Mouse (Mus musculus) 416B (cell line): Measurements from ENCODE around the gene Sumf1.

Experiments used
- DNase-seq: peaks from one replicate; pipeline ENCODE4 v3.0.0; 2011; ENCODE audit warnings: low read depth

The Sumf1 gene

GRCm38 (mm10) chr6:108184847-108185684 is at the start of gene Sumf1:
TSS of gene Sumf1 (minus strand) at chr6:108185582.
- DNase-seq = peak; percentile 91

DNA sequence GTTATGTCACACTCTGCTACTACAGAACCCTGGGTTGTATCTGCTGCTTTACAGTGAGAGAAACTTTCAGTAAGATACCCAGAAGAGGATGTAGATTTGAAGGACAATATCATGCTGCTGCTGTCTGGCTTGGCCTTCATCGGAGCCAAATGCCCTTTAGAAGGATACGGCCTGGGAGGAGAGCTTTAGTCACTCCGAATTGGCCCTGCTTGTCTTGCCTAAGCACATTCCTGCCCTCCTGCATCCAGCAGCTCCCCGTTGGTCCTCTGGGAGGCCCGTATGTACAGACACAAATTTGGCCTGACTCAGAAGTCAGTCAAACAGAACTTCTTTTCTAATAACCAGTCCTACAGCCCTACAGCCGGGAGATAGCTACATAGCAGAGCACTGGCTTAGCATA is 49.2 kb upstream of the Sumf1 start:
- DNase-seq = no peak

DNA sequence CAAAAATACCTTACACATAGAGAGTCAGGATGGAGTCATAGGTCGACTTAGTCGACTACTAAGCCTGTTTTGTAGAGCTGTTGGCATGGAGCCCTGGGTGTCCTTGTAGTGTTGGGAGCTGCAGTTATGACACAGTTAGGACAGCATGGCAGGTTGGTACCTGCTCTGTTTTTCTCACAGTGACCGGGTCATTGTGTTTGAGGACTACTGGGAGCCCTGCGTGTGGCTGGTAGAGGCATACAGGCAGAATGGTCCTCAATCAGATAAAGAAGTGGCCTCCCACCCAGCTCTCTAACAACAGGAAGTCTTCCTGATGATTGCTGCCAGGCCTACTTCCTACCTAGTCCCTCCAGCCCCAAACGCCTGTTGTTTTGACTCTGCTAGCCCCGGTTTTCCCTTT is 47.7 kb upstream of the Sumf1 start:
- no peak for DNase-seq

- DNase-seq = no peak
Observed at GRCm38 (mm10) chr6:108231892-108232710, 46.7 kb upstream of the Sumf1 start.

- no peak for DNase-seq
Observed at GRCm38 (mm10) chr6:108230608-108231007, 45.2 kb upstream of the Sumf1 start.

- no peak for DNase-seq
Observed at GRCm38 (mm10) chr6:108228601-108229000, 43.2 kb upstream of the Sumf1 start.

DNA sequence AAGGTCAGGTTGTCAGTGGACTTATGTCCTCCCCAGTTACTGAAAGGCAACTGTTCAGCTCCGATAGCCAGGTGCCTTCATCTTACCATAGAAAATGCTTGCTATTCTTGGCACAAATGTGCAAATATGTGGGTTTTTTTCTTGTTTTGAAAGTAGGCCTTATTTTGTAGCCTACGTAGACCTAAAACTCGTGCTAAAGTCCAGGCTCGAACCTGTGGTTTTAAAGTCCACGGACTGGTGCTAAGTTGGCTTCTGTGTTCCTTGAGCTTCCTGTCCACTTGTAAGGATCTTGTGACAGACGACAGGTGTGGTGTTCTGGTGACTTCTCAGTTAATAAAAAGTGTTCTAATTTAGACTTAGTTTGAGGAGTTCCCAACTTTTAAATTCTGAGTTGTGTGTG is 42.7 kb upstream of the Sumf1 start:
- DNase-seq = no peak

- no peak for DNase-seq
Observed at GRCm38 (mm10) chr6:108227461-108227860, 42.1 kb upstream of the Sumf1 start.

DNA sequence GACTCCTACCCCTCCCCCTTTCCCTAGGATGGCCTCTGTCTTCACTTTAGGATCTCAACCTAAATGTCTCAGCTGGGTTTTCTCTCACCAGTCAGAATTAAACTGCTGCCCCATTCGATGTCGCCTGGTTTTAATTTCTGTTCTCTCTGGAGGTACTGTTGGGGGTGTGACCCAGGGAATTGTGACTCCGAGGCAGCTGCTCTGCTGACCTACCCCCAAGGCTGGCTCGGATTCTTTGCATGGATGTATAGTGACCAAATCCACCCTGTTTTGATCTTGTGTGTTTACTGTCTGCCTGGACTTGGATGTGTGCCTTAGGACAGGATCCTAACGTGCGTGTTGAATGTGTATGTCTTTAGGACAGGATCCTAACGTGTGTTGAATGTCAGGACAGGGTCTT is 40.8 kb upstream of the Sumf1 start:
- DNase-seq = no peak

GRCm38 (mm10) chr6:108225027-108225426 is 39.6 kb upstream of the Sumf1 start:
- DNase-seq = no peak

GRCm38 (mm10) chr6:108224361-108224760 is 39.0 kb upstream of the Sumf1 start:
- no peak for DNase-seq

GRCm38 (mm10) chr6:108222875-108223274 is 37.5 kb upstream of the Sumf1 start:
- DNase-seq = no peak

- no peak for DNase-seq
Observed at GRCm38 (mm10) chr6:108222435-108222834, 37.1 kb upstream of the Sumf1 start.

- no peak for DNase-seq
Observed at GRCm38 (mm10) chr6:108217987-108218386, 32.6 kb upstream of the Sumf1 start.

DNA sequence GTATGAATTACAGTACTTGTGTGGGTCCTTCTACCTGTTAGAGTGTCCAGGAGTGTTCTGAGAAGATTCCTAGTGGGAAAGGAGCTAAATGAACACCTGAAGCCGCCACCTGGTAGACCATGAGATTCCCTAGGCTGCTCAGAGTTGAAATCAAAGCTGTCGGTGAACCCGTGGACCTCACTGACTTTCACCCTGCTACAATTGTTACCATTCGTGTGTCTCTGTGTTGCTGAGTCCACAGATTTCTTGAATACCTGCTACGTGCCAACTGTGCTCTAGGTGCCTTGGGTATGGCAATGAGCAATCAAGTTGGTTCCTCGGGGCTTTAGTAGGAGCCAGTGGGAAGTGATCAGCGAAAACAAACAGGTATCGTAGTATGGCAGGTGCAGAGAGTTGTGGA is 31.4 kb upstream of the Sumf1 start:
- DNase-seq = no peak

GRCm38 (mm10) chr6:108216091-108216490 is 30.7 kb upstream of the Sumf1 start:
- DNase-seq = no peak

DNA sequence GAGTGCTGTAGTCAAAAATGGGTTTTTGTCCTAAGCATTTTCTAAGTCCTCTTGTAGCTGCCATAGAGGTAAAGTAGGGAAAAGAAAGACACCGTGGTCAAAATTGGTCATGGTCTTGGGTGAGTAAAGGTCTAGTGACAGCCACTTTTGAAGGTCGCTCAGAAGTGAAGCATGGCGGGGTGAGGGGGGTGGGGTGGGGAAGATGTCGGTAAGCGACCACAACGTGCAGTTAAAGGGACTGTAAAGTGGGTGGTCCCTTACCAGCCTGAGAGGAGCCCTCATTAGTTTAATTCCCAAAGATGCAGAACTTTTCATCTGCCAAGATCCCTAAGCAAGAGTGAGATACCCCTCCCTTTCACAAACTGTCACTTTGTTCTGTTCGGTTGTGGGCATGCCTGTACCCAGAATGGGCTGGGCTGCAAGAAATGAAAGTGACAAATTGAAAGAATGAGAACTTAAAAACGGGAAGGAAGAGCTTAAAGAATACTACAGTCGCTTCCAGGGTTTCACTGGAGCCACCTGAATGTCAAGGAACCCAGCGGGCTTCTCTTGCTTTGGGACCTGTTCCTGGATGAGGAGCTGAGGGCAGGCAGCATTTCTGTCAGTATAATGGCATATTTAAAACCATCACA is 29.0 kb upstream of the Sumf1 start:
- DNase-seq = peak; percentile 53

DNA sequence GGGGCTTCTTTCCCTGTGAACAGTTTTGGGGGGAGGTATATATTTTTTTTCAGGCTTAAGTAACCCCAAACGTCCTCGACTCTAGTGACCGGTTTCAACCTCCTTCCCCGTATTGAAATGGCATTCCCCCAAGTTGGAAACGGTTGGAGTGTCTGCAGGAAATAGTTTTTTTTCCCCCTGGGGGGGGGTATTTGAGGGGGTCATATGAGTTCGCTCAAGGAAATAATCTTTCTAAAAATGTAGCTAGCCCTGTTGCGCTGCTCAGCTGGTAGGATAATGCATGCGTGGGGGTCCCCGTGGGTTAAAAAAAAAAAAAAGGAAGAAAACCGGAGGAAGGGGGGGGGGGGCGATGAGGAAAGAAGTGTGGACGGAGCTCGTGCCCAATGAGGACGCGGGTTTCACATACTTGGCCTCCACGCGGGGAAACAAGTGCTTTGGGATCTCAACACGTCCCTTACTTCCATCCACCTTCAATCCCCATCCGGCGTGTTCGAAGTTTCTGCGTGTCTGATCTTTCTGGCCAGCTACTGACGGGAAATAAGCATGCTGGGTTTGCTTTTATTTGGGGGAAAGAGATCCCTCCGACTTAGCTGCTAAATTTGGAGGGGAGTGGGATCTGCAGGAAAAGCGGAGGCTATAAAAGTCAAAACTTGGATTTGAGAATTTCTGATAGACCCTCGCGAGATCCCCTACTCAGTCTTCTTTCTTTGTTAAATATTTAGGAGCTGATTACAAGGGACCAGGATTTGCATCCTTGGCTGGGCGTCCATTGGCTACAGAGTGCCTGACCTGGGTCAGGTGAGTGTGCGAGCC is 28.3 kb upstream of the Sumf1 start:
- DNase-seq = peak; percentile 42

DNA sequence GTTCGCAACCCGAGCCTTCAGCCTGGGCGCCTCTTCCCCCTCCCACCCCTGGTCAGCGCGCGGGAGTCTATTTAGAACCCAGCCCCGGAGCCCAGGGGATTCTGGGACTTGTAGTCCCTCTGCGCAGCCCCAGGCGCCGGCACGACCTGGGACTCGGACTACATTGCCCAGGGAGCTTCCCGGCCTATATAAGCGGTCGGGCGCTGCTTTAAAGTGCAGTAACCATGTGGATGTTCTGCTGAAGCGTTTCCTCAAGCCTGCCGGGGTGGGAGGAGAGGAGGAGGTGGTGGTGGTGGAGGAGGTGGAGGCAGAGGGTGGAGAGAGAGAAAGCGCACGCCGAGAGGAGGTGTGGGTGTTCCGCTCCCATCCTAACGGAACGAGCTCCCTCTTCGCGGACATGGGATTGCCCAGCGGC is 27.5 kb upstream of the Sumf1 start, which contains the start of gene Itpr1:
TSS of gene Itpr1 (plus strand) at position 216 of the 415 bp plus-strand sequence.
- peak; percentile 99 for DNase-seq

- no peak for DNase-seq
Observed at GRCm38 (mm10) chr6:108211896-108212880, 26.8 kb upstream of the Sumf1 start.
